Mouse (Mus musculus) embryo, embryonic 10.5 days (tissue): ENCODE measurements around the gene Armt1.
"Not testable (repeated sequence)": the region's sequence is repeated elsewhere in the genome, so short reads cannot be mapped to it uniquely, and the experiment has no call there.

Experiments used
- DNase-seq: peaks from one replicate; pipeline ENCODE4 v3.0.0-alpha.2; 2015; ENCODE audit warnings: low spot score

Armt1 gene

GRCm38 (mm10) chr10:4433871-4434270 is 1.6 kb downstream of the Armt1 start:
- not testable (repeated sequence) for DNase-seq

DNA sequence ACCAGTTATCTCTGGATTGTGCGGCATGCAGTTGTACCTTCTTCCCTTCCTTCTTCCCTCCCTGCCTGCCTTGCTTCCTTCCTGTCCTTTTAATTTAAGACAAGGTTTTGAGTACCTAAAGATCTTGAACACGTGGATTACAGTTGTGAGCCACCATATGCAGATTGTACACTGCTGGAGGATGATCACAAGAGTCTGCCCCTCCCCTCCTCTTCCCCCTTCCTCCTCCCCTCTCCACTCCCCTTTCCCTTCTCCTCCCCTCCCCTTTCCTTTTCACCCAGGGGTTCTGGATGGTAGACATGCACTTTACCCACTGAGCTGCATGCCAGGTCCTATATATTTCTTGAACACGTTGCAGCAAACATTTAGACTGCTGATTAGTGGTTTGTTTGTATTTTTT is 3.1 kb downstream of the Armt1 start:
- no peak for DNase-seq

GRCm38 (mm10) chr10:4456409-4456808 is 24.1 kb downstream of the Armt1 start:
- no peak for DNase-seq

GRCm38 (mm10) chr10:4460201-4460600 is 27.9 kb downstream of the Armt1 start:
- DNase-seq = no peak

- DNase-seq = no peak
Observed at GRCm38 (mm10) chr10:4465799-4466198, 33.5 kb downstream of the Armt1 start.

GRCm38 (mm10) chr10:4469406-4469805 is 37.1 kb downstream of the Armt1 start:
- DNase-seq = no peak

DNA sequence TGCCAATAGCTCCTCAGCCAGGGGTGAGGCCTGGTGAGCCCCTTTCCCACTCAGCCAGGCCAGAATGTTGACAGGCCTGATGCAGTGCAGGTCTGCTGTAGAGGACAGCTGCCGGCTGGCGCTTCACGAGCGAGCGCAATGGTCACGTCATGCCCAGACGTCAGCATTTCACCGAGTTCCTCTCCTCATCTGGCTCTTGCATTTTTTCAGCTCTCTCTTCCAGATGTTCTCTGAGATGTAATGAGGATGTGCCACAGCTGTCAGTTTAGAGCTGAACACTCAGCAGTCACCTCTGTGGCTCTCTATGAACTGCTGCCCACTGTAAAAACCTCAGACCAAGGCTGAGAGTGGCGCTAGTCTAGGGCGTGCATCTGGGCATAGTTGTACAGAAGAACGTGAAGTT is 41.3 kb downstream of the Armt1 start:
- no peak for DNase-seq

DNA sequence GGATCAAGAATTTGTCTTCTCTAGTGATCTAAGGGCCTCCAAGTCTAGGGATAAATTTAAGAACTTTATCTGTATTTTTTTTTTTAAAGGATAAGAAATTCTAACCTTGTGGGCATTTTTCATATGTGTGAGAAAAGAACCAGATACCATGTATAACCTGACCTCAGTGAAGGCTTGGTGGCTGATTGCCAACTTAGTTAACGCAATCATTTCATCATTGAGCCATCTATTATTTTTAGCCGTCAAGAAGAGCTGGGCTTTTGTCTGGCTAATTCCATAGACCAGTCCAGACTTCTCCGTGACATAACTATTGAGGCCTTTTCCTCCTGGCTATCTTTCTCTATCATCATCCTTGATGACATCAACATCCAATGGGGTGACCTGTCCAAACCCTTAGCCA is 43.2 kb downstream of the Armt1 start:
- no peak for DNase-seq

- no peak for DNase-seq
Observed at GRCm38 (mm10) chr10:4476604-4477003, 44.3 kb downstream of the Armt1 start.

DNA sequence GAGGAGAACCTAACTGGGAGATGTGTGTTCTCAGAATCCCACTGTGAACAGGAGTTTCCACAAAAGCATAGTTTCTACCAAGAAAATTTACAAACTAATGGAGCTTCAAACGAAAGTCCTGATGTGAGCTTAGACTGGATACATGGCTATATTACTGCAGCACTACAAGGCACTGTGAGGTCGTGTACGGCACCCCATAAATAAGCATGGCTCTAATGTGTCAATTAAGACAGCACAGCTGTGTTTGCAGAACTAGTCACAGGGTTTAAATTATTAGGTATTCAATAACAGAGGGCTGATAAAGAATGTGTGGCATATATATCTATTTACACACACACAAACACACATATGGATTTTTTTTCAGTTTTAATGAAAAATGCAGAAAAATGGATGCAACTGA is 48.7 kb downstream of the Armt1 start:
- no peak for DNase-seq

DNA sequence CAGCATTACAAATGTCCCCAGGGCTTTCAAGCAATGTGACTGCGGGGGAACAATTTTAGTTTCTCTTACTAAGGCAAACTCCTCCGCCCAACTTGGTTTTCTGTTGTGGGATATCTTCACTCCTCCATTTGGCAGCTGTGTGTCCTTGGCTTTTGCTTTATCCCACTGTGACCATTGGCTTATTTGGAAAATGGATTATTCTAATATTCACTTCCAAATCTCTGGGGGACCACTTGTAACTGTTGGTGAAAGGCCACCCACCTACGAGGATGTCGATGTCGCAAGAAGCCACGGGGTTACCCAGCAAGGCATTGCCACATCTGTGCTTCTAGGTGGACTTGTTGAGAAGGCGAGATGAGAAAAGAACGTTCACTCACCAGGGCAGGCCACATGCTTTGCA is 49.4 kb downstream of the Armt1 start:
- no peak for DNase-seq

- no peak for DNase-seq
Observed at GRCm38 (mm10) chr10:4482355-4482754, 50.1 kb downstream of the Armt1 start, which contains the start of gene Ccdc170. TSS of gene Ccdc170 (plus strand) at chr10:4482502.

DNA sequence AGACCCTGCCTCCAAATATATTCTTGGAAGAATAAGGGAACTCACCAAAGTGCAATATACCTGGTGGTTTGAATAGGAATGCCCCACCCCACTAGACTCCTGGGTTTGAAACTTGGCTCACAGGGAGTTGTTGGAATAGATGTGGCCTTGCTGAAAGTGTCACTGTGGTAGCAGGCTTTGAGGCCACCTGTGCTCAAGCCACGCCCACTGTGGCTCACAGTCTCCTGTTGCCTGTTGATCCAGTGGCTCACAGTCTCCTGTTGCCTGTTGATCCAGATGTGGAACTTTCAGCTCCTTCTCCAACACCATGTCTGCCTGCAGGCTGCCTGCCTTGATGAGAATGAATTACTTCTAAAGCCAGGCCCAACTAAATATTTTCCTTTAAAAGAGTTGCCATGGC is 51.6 kb downstream of the Armt1 start:
- no peak for DNase-seq

DNA sequence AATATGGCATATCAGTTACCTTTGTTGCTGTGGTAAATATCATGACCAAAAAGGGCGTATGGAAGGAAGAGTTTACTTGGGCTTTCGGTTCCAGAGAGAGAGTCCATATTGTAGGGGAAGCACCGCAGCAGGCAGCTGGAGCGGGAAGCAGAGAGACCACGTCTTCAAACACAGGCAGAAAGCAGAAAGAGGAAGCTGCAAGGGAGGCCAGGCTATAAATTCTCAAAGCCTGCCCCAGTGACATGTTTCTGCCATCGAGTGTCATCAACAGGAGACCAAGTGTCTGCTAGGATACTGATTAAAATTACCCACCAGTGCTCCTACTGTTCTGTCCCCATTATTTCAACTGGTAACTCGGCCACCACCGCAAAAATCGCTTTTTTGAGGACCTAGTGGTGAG is 52.7 kb downstream of the Armt1 start:
- no peak for DNase-seq

DNA sequence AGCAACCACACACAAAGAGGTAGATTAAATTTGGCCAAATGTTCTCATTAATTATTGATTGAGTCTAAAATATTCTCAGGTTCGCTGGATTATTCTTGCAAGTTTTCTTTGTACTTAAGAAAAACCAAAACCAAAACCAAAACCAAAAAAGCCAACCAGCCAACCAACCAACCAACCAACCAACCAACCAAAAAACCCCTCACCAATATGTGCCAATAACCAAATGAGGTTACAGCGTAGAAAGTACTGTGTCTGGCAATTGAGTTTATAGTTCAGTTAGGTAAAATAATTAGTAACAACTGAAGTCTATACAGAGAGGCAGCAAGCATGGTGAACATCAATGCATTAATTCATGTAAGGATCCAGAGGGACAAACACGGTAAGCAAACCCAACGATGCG is 57.6 kb downstream of the Armt1 start:
- DNase-seq = no peak

GRCm38 (mm10) chr10:4491281-4491680 is 59.0 kb downstream of the Armt1 start:
- no peak for DNase-seq

DNA sequence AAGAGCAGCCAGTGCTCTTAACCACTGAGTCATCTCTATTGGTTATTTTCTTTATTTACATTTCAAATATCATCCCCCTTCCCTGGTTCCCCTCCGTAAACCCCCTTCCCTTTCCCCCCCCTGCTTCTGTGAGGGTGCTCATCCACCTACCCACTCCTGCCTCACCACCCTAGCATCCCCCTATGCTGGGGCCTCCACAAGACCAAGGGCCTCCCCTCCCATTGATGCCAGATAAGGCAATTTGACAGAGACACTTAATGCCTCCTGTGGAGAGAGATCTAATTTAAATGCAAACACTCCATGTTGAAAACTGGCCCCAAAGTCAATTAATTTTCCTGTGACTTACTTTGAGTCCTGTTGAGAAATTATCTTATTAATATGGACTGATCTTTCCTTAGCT is 59.8 kb downstream of the Armt1 start:
- no peak for DNase-seq

DNA sequence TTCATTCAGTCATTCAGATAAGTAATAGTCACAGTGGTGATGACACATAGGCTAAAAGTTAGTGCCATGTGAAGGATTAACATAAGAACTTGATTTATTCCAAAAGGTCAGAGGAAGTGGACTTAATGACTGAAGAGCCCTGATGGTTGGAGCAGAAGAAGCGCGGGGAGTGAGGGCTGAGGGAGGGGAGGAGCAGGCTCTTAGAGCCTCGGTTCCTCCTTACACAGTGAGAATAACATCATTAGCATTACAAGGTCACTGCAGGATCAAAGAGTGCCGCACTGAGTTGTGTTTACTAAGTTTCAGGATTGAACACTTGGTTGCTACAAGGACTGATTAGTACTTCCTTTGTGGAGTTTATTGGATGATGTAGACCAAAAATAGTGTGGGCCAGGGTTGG is 60.6 kb downstream of the Armt1 start:
- DNase-seq = peak; percentile 33

DNA sequence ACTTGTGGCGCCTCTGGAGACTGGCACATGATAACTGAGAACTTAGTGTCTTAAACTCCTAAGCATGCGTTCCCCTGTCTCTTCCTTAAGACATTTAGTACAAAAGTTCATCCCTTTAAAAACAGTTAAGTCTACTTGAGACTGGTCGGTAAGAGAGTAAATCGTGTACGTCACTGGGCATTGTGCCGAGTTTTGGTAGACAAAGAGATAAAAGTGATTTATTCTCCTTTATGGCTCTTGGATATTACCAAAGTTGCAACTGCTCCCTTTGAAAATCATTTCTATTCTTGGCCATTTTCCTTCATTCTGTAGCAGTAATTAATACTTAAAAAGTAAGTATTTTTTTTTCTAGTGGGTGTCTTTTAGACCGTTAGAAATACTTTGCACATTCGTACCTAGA is 71.0 kb downstream of the Armt1 start:
- DNase-seq = no peak
